Mouse (Mus musculus): ENCODE results near the gene Pum3. TPM values are rescaled to one million over a fixed set of nuclear protein-coding genes. Genes with fewer than 3 reads are reported as not detected.

Pum3 gene
- polyA plus RNA-seq, 1 experiment from 2014 or later = 50.7 TPM

DNA sequence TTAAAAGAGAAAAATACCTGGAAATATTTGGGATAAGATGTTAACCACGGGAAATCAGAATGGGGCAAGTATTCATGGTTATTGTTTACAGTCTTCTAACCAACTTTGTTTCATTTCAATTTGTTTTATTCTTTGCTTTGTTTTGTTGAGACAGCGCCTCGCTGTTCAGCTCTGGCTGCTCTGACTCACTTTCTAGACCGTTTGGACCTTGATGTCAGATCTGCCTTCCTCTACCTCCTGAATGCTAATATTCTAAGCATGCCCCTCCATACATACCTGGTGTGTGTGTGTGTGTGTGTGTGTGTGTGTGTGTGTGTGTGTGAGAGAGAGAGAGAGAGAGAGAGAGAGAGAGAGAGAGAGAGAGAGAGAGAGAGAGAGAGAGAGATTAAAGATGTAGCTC, 65.7 kb downstream of the Pum3 start:
- 43% methylated on average over 4 of the region's 4 CpGs for WGBS
- Histone ChIP-seq H3K27me3 (replicated peaks) (no peaks in the 10 kb centered on the region), H3K4me1 (peaks cover 6% of the 10 kb centered on the region), H3K4me3 (replicated peaks) (no peak overlapping the region), H3K9me3 (replicated peaks) (no peaks in the 10 kb centered on the region), H3K27ac (replicated peaks) (no peak overlapping the region), H3K4me2 (peak overlapping the region; percentile 46), H3K9ac (replicated peaks) (no peak overlapping the region), H3K36me3 (no peaks in the 10 kb centered on the region)
- ATAC-seq (ENCODE audit: low FRiP score) = no peak

DNA sequence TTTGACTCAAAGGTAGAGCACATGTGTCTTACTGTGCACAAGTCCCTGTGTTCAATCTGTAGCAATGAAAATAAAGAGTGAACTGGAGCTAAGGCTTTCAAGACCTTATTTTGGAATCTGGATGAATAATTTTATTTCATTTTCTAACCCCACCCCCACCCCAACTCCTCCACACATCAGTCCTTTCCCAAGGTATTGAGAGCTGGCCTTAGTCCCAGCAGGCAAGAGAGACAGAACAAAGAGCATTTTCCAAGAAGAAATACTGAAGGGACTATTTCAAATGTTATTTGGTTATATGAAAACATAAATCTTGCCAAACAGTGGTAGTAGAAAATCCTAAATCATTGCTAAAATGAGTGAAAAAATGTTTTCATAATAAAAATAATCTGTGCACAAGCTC, 69.2 kb downstream of the Pum3 start:
- Histone ChIP-seq H3K9ac (replicated peaks) (no peak overlapping the region), H3K4me1 (peaks cover 6% of the 10 kb centered on the region), H3K4me3 (replicated peaks) (no peak overlapping the region), H3K36me3 (no peaks in the 10 kb centered on the region), H3K4me2 (no peak overlapping the region), H3K27me3 (replicated peaks) (no peaks in the 10 kb centered on the region), H3K9me3 (replicated peaks) (no peaks in the 10 kb centered on the region), H3K27ac (replicated peaks) (no peak overlapping the region)
- no peak for ATAC-seq (ENCODE audit: low FRiP score)

DNA sequence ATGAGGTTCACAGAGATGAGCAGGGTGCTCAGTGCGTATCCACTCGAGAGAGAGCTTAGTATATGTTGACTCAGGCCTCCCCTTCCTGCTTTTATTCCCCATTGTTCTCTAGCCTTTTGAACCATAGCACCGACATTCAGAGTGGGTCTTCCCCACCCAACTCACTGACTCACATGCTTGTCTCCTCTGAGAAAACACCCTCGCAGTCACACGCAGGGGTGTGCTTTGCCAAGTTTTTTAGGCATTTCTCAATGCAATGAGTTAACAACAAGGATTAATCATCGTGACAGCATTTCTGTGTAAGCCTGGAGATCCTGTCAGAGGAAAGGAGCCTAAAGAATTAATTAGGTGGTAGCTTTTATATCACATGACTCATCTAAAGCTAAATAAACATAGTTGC, 77.9 kb downstream of the Pum3 start:
- H3K27me3 ChIP-seq (replicated peaks) = no peaks in the 10 kb centered on the region
- no peaks in the 10 kb centered on the region for H3K4me1 ChIP-seq
- H3K9me3 ChIP-seq (replicated peaks) = no peaks in the 10 kb centered on the region
- H3K4me3 ChIP-seq (replicated peaks) = no peak overlapping the region
- no peak for ATAC-seq (ENCODE audit: low FRiP score)
- H3K9ac ChIP-seq (replicated peaks) = no peak overlapping the region
- no peak overlapping the region for H3K27ac ChIP-seq (replicated peaks)
- WGBS = 65% methylated on average over 6 of the region's 6 CpGs
- no peaks in the 10 kb centered on the region for H3K36me3 ChIP-seq
- no peak overlapping the region for H3K4me2 ChIP-seq

DNA sequence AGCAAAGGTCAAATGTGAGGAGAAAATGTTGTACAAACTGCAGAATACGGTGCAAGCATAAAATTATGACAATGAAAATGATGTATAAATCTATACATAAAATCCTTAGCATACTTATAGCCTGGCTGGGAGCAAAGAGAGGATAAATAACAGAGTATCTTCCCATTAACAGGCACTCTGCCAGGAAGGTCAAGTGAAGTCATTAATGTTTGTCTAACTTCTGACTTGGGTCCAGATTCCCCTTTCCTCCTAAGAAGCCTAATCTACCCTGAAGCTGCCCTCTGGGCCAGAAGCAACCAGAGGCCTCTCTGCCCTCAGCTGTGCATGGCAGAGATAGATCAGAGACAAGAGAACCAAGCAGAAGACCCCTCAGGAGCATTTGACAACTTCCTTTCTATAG, 83.1 kb downstream of the Pum3 start:
- ATAC-seq (ENCODE audit: low FRiP score) = no peak
- Histone ChIP-seq H3K9me3 (replicated peaks) (no peaks in the 10 kb centered on the region), H3K27ac (replicated peaks) (no peak overlapping the region), H3K4me1 (no peaks in the 10 kb centered on the region), H3K9ac (replicated peaks) (no peak overlapping the region), H3K36me3 (no peaks in the 10 kb centered on the region), H3K27me3 (replicated peaks) (no peaks in the 10 kb centered on the region), H3K4me2 (no peak overlapping the region), H3K4me3 (replicated peaks) (no peak overlapping the region)
- 84% methylated on average over 1 of the region's 1 CpGs for WGBS

Other genes starting within 250 kb of the Pum3 start
- 21.0 and 21.7 TPM in 2 replicates for gene Vldlr, start 213.3 kb downstream of the Pum3 start, polyA plus RNA-seq (2015; fragmentation: Nextera tagmentation; extraction: Ambion mirVana)
- gene Kcnv2, start 107.2 kb downstream of the Pum3 start, polyA plus RNA-seq (2015; fragmentation: Nextera tagmentation; extraction: Ambion mirVana) = not detected in 2 replicates